Mouse (Mus musculus) heart, postnatal 0 days (tissue): ENCODE measurements at regions not wholly inside any gene's neighbourhood (a gene's known extent, or its start where the extent isn't known, plus 50 kb on each side); places are given as distances from the start of the nearest gene placed in this dataset.

Experiments
- CTCF ChIP-seq: IDR thresholded peaks from 2 replicates; pipeline ENCODE4 v1.5.1; 2016; ENCODE audit warnings: antibody characterized with exemption, control low read depth, low read depth
- EP300 ChIP-seq: IDR thresholded peaks from 2 replicates; pipeline ENCODE4 v1.6.1; 2016; ENCODE audit warnings: antibody characterized with exemption, low read depth

- TF ChIP-seq EP300 = no peak
- TF ChIP-seq CTCF = no peak
Measured at GRCm38 (mm10) chr10:96381664-96382063, 235.1 kb upstream of the Btg1 start.
